Mouse (Mus musculus) MN1 (cell line): ENCODE measurements around the gene Map2k6.

Experiments used
- DNase-seq: peaks from one replicate; pipeline ENCODE4 v3.0.0-alpha.2; 2016; ENCODE audit warnings: low spot score

Map2k6 gene

GRCm38 (mm10) chr11:110451590-110451989 is 52.7 kb downstream of the Map2k6 start:
- DNase-seq = no peak

GRCm38 (mm10) chr11:110453445-110454154 is 54.7 kb downstream of the Map2k6 start:
- DNase-seq = no peak

GRCm38 (mm10) chr11:110457441-110457912 is 58.6 kb downstream of the Map2k6 start:
- DNase-seq = no peak

- no peak for DNase-seq
Measured at GRCm38 (mm10) chr11:110460480-110460879, 61.6 kb downstream of the Map2k6 start.

GRCm38 (mm10) chr11:110461560-110462331 is 62.8 kb downstream of the Map2k6 start:
- no peak for DNase-seq

- DNase-seq = no peak
Measured at GRCm38 (mm10) chr11:110462975-110463578, 64.2 kb downstream of the Map2k6 start.

GRCm38 (mm10) chr11:110463801-110464200 is 64.9 kb downstream of the Map2k6 start:
- no peak for DNase-seq

- no peak for DNase-seq
Measured at GRCm38 (mm10) chr11:110469054-110469453, 70.1 kb downstream of the Map2k6 start.

GRCm38 (mm10) chr11:110470561-110471273 is 71.8 kb downstream of the Map2k6 start:
- DNase-seq = no peak

GRCm38 (mm10) chr11:110471362-110471761 is 72.4 kb downstream of the Map2k6 start:
- DNase-seq = no peak

GRCm38 (mm10) chr11:110472078-110472477 is 73.2 kb downstream of the Map2k6 start:
- DNase-seq = no peak

- no peak for DNase-seq
Measured at GRCm38 (mm10) chr11:110473495-110473894, 74.6 kb downstream of the Map2k6 start.

- no peak for DNase-seq
Measured at GRCm38 (mm10) chr11:110476361-110477151, 77.6 kb downstream of the Map2k6 start.

GRCm38 (mm10) chr11:110477961-110478869 is 79.3 kb downstream of the Map2k6 start:
- DNase-seq = no peak

- no peak for DNase-seq
Measured at GRCm38 (mm10) chr11:110478978-110479384, 80.1 kb downstream of the Map2k6 start.

GRCm38 (mm10) chr11:110481406-110481805 is 82.5 kb downstream of the Map2k6 start:
- DNase-seq = no peak

- DNase-seq = no peak
Measured at GRCm38 (mm10) chr11:110482176-110482575, 83.3 kb downstream of the Map2k6 start.

GRCm38 (mm10) chr11:110482649-110483048 is 83.7 kb downstream of the Map2k6 start:
- no peak for DNase-seq

- DNase-seq = no peak
Measured at GRCm38 (mm10) chr11:110483165-110483564, 84.2 kb downstream of the Map2k6 start.

GRCm38 (mm10) chr11:110484426-110484825 is 85.5 kb downstream of the Map2k6 start:
- DNase-seq = no peak
